Mouse (Mus musculus) embryonic facial prominence, embryonic 11.5 days (tissue): Measurements from ENCODE around the gene Bhlhe23. TPM values are rescaled to one million over a fixed set of nuclear protein-coding genes. Genes with fewer than 3 reads are reported as not detected.

ENCODE experiments used
- polyA plus RNA-seq: library from polyadenylated mRNA; unstranded; fragments of >200 nt; fragmentation: Nextera tagmentation; extraction: Ambion mirVana; gene quantifications from 2 replicates; pipeline ENCODE4 v1.2.1, GENCODE M21; 2014

Gene Bhlhe23
- polyA plus RNA-seq, 1 experiment from 2014 or later = 1.4 TPM

Other genes starting within 250 kb of the Bhlhe23 start
- gene Mrgbp, start 195.6 kb downstream of the Bhlhe23 start, polyA plus RNA-seq = 35.6 and 41.9 TPM in 2 replicates
- gene Ogfr, start 187.7 kb downstream of the Bhlhe23 start, polyA plus RNA-seq = 98.2 and 107 TPM in 2 replicates
- 11.5 and 15.6 TPM in 2 replicates for gene Col9a3, start 179.1 kb downstream of the Bhlhe23 start, polyA plus RNA-seq
- gene Tcfl5, start 134.2 kb downstream of the Bhlhe23 start, polyA plus RNA-seq = 0.25 and 0.59 TPM in 2 replicates
- gene Dido1, start 66.9 kb downstream of the Bhlhe23 start, polyA plus RNA-seq = 27.8 and 28.3 TPM in 2 replicates
- 68.7 and 72.1 TPM in 2 replicates for gene Gid8, start 66.8 kb downstream of the Bhlhe23 start, polyA plus RNA-seq
- gene Slc17a9, start 51.6 kb downstream of the Bhlhe23 start, polyA plus RNA-seq = 0.24 TPM in 1 of 2 replicates, not detected in the other
- 70.4 and 84.6 TPM in 2 replicates for gene Ythdf1, start 144.0 kb upstream of the Bhlhe23 start, polyA plus RNA-seq
- gene Birc7, start 152.1 kb upstream of the Bhlhe23 start, polyA plus RNA-seq = 0.18 TPM in 2 replicates
- 20.9 and 27.0 TPM in 2 replicates for gene Nkain4, start 177.8 kb upstream of the Bhlhe23 start, polyA plus RNA-seq
- gene Arfgap1, start 190.3 kb upstream of the Bhlhe23 start, polyA plus RNA-seq = 43.2 and 54.4 TPM in 2 replicates
- 0.83 and 0.85 TPM in 2 replicates for gene Col20a1, start 209.6 kb upstream of the Bhlhe23 start, polyA plus RNA-seq